Mouse (Mus musculus) large intestine, adult 2 months (tissue): ENCODE results near the gene Rph3al. TPM values are rescaled to one million over a fixed set of nuclear protein-coding genes. Genes with fewer than 3 reads are reported as not detected.

Source experiments
- DNase-seq: peaks from one replicate; pipeline ENCODE4 v3.0.0-alpha.2; 2012; ENCODE audit warnings: low read depth, low spot score
- WGBS: fragments of 180-500 bp; shearing (Covaris S2); methylation state at CpG from one replicate; pipeline ENCODE4 v1.1.7; 2018; 5-methylcytosine and 5-hydroxymethylcytosine counted together
- polyA plus RNA-seq: library from polyadenylated mRNA; depleted of rRNA; stranded (reverse); fragments of >200 nt; gene quantifications from 2 replicates; pipeline ENCODE4 v1.2.3, GENCODE M21; 2012; rRNA removed

Rph3al gene
- polyA plus RNA-seq, 1 experiment = 15.3 TPM

GRCm38 (mm10) chr11:75792535-75792934 lies 145.7 kb downstream of the Rph3al start:
- WGBS = 69% methylated on average over 5 of the region's 5 CpGs

GRCm38 (mm10) chr11:75785897-75786296 lies 152.3 kb downstream of the Rph3al start:
- WGBS = 66% methylated on average over 8 of the region's 8 CpGs
- DNase-seq = no peak

More at GRCm38 (mm10) chr11:75792535-75792934, 145.7 kb downstream of the Rph3al start:
- DNase-seq = no peak

- 84% methylated on average over 5 of the region's 5 CpGs for WGBS
- no peak for DNase-seq
These were observed 154.4 kb downstream of the Rph3al start for GRCm38 (mm10) chr11:75783799-75784198.

GRCm38 (mm10) chr11:75781919-75782318 lies 156.3 kb downstream of the Rph3al start:
- no peak for DNase-seq
- WGBS = 14% methylated on average over 6 of the region's 6 CpGs

Other genes with a start within 250 kb of the Rph3al start
- gene Ywhae, start 205.6 kb downstream of the Rph3al start, polyA plus RNA-seq = 162 and 172 TPM in 2 replicates
- 0.26 and 0.31 TPM in 2 replicates for gene Doc2b, start 142.4 kb downstream of the Rph3al start, polyA plus RNA-seq
- gene 1700016K19Rik, start 61.5 kb upstream of the Rph3al start, polyA plus RNA-seq = 0.42 TPM in 1 of 2 replicates, not detected in the other
- 10.3 and 19.9 TPM in 2 replicates for gene Rflnb, start 89.4 kb upstream of the Rph3al start, polyA plus RNA-seq
- 34.5 and 43.4 TPM in 2 replicates for gene Vps53, start 241.2 kb upstream of the Rph3al start, polyA plus RNA-seq
- 15.3 and 16.3 TPM in 2 replicates for gene Fam57a, start 241.2 kb upstream of the Rph3al start, polyA plus RNA-seq